Mouse (Mus musculus): ENCODE measurements at regions not wholly inside any gene's neighbourhood (a gene's known extent, or its start where the extent isn't known, plus 50 kb on each side); places are given as distances from the start of the nearest gene placed in this dataset.
"Not testable (repeated sequence)": the region's sequence is repeated elsewhere in the genome, so short reads cannot be mapped to it uniquely, and the experiment has no call there.

DNA sequence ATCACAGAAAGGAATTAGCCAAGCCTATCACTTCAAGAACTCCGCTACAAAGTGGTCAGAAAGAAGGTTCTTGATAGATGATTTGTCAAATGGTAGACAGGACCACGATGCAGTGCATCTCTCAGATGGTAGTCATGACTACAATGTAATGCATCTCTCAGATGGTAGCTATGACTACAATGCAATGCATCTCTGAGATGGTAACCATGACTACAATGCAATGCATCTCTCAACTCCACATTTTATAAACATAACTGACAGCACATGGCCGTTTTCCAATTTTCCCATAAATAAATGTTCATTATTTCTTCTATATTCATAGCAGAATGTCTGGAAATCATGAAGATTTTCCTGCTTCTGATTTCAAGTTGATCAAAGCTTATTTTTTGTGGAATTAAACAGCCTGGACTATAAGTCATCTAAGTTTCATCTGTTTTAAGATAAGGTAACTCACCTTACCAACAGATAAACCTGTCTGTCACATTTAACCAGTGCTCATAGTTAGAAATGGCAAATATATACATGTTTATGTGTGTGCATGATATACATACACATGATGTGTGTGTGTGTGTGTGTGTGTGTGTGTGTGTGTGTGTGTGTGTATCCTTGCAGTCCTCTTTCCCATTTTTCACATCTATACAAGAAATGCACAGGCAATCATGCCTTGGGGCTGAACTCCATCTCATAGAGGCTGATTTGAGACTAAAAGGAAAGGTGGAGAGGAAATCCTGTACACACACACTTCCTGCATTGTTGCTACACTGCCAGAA lies 122.4 kb downstream of the Phf3 start:
- DNase-seq (ENCODE audit: low spot score): no peak

DNA sequence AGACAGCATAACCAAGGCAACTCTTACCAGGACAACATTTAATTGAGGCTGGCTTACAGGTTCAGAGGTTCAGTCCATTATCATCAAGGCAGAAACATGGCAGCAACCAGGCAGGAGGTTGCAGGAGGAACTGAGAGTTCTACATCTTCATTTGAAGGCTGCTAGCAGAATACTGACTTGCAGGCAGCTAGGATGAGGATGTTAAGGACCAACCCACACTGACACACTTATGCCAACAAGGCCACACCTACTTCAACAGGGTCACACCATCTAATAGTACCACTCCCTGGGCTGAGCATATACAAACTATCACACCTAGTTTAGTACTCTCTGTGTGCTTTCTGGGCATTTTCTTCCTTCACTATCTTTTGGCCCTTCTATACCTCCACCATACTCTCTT lies 131.8 kb downstream of the Phf3 start:
- no peak for DNase-seq (ENCODE audit: low spot score)

DNA sequence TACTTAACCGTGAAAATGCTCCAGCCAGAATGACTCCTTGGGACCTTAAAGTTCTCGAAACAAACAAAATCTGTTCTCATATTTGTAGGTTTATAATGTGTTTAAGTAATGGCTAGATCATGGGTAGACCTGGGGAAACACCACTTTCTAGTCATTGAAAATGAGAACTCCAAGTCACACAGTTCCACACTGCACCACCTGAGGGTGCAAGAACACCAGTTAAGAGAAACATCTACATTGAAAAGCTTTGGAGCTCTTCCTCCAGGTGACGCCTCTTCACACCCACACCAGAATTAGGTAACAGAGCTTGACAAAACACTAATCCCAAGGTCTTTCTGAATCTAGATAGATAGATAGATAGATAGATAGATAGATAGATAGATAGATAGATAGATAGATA lies 132.9 kb downstream of the Phf3 start:
- no peak for DNase-seq (ENCODE audit: low spot score)

DNA sequence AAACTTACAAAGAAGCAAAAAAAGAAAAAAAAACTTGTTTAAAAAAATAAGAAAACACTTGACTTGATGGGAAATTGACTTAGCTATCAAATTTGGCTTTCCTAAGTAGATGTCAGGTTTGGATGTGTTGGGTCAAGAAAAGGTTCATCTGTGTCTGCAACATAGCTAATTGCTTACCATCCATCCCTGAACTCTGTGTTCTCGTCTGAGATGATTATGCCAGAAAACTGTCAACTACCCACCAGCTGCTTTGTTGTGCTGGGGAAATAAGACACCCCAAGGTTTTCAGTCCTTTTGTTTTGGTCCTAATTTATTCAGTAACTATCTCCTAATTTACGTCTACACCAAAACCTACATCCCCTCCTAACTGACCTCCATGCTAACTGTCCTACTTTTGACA lies 152.2 kb downstream of the Phf3 start:
- DNase-seq (ENCODE audit: low spot score): no peak

DNA sequence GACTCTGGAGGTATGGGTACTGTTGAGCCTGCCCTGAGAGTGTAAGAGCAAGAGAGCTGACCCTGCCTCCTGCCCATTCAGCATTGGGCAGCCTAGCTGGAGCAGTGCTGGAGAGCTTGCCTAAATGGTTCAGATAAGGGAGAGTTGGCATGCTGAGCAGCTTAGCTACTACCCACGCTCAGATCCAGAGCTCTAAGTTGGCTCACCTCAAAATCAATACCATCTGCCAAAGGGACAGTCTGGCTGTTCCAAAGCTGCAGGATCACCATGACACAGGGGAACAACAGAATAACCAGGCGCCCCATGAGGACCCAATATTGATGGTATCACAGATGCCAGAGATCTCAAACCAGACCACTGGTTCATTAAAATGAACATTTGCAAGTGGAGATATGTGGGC lies 152.9 kb downstream of the Phf3 start:
- DNase-seq (ENCODE audit: low spot score): no peak

DNA sequence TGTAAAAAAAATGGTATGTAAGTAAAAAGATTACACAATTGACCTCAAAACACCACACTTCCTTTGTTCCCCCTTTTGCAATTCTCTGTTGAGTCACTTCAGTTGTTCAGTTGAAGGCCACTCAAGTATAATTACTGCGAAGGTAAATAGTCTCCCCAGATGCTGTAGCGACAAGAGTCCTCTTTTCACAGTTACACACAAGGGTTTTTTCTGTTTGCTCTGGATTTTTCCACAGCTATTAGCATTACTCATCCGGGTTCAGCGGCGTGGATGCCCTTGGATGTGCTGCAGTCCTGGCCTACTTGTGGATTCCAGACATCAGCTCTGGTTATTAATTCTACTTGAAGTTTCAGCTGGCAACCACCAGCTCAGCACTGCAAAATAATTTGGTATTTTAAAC lies 155.1 kb downstream of the Phf3 start:
- DNase-seq (ENCODE audit: low spot score): no peak

DNA sequence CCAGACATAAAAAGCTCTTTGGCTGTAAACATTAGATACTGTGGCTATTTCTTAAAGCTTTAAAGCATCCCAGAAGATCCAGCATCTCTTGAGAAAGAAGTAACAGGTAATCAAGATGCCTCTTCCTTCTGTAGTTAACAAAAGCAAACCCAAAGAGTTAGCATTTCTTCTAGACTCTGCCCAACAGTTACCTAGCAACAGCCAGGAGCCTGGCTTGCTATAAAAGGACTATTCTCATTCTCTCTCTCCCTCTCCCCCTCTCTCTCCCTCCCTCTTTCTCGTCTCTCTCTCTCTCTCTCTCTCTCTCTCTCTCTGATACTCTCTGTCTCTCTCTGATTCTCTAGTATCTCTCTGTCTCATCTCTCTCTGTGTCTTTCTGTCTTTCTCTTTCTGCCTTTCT lies 157.4 kb downstream of the Phf3 start:
- no peak for DNase-seq (ENCODE audit: low spot score)

DNA sequence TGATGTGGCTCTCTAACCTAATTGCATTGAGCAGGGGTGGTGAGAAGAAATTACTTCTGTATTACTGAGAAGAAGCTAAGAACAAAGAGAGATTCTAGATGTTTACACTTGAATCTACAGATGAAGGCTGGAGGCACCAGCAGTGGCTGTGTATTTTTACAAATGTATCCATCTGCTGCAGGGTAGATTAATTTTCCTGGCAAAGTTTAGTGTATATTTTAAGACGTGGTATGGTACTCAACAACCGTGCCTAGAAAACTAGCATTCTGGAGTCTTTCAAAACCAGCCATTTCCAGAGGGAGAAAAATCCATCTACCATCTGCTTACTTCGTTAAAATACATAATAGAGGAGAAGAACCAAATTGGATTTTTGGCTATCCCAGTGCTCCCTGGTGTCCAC lies 172.6 kb downstream of the Phf3 start:
- DNase-seq (ENCODE audit: low spot score): no peak

DNA sequence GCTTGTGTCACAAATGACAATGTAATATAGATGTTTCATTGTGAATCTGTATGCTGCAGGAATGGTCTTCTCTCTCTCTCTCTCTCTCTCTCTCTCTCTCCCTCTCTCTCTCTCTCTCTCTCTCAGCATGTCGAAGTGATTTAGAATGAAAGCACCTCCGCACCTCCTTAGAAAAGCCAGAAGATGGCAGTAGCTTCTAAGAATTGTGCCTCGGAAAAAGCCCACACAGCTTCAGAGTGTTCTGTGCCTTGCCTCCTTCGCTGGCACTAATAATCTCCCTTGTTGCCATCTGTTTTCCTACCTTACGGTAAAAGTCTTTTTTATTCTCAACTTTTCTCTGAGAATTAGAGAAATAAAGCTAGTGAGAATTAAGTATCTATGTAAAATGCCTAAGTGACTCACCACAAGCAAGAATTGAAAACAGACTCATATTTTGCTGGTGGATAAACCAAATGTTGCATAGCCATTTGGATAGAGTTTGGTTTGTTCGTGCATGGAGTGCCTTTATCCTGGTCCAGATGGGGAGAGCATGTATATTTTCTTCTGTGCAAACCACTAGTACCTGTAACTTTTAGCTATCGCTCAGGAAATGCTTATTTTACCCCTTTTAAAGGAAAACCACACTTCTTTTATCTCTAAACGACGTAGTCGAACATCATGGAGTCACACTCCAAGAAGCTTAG lies 173.2 kb downstream of the Phf3 start:
- DNase-seq (ENCODE audit: low spot score): no peak

DNA sequence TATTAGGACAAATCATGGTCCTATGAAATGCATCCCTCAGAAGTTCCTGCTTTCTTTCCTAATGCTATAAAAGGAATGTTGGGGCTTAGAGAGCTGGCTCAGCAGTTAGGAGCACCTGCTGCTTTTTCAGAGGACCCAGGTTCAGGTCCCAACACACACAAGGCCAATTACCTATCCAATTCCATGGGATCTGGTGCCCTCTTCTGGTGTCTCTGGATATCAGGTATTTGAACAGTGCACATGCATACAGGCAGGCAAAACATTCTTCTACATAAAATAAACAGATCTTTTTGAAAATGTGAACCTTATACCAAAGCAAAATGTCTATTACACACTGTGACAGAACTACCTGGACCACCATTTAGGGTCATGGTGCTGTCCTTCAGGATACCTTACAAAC lies 177.4 kb downstream of the Phf3 start:
- DNase-seq (ENCODE audit: low spot score): no peak

DNA sequence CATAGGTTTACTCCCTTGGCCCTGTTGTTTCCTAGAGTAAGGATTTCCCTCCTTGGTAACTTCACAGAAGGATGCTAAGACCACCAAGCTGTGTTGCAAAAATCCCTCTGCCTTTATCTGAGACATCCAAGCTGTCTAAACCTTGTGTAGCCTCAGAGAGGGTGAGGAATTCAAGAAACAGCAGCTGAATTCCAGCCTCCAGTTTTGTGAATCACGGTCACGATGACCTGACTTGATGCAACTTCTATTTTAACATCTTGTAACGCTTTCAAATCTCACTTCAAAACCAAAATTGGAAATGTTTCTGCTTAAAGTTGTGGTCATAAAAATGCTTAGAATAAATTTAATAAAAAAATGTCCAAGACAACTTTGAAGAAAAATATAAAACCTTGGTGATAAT lies 188.4 kb downstream of the Phf3 start:
- no peak for DNase-seq (ENCODE audit: low spot score)

DNA sequence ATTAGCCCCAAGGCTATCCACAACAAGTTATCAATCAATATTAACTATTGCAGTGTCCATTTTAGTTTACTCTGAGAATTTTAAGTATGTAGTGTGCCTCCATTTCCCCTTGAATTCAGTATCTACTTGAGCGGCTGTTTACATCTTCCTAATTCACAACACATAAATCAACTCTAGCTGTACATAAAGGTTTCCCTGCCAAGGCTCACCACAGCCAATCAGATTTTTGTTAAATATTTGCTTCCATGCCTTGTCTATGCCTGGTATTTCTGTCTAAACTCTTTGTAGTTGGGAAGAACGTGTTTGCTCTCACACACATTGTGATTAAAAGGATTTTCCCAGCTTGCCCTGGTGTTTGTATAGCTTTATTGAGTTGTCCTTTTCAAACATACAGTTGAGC lies 189.8 kb downstream of the Phf3 start:
- DNase-seq (ENCODE audit: low spot score): no peak

DNA sequence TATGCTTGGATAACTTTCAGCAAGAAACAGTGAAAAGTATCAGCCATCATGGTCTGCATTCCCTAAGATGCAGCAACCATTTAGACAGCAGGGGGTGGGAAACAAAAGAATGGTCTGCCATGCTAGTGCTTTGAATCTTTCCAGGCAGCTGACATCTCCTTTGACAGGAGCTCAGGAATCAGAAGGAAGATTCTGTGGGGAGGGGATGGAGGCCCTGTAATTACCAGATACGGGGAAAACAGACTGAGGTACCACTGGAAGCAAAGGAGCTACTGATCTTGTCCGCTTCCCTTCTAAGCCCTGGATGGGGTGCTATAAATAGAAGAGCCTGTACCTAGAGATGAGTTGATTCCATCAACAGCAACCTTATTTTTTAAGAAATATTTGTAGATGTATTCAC lies 233.9 kb downstream of the Phf3 start:
- no peak for DNase-seq (ENCODE audit: low spot score)

DNA sequence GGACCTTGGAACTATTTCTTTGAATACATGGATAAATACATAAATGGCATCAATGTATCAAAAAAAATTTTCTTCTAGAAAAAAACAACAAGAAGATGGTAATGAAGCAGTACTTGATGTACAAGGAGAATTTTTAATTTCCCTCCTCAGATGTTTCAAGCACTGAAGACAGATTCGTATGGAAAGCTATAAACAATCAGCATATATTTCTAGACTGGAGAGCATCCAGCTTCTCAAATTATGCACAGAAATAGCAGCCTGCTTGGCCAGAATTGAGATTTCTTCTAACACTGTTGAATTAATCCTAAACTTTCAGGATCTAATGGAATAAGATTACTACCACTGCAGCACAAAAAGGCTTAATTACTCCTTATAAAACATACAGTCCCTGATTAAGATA lies 241.0 kb downstream of the Phf3 start:
- no peak for DNase-seq (ENCODE audit: low spot score)

DNA sequence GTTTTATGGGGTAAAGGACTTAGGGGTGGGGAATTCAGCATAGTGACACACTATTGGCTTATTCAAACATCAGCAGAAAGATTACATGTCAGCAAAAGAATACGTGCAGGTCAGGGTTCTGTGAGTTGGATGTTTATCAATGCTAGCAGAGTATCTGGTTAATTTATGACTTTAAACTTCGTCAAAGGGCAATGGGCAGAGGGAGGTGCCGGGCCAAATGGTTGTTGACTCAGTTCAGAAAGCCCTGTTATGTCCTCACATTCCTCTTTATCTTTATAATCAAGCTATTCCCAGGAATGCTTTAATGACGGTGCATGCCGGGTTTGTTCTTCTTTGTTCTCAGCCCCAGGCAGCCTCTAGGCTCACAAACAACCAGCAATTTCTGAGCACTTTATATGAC lies 245.9 kb downstream of the Phf3 start:
- not testable (repeated sequence) for DNase-seq (ENCODE audit: low spot score)

DNA sequence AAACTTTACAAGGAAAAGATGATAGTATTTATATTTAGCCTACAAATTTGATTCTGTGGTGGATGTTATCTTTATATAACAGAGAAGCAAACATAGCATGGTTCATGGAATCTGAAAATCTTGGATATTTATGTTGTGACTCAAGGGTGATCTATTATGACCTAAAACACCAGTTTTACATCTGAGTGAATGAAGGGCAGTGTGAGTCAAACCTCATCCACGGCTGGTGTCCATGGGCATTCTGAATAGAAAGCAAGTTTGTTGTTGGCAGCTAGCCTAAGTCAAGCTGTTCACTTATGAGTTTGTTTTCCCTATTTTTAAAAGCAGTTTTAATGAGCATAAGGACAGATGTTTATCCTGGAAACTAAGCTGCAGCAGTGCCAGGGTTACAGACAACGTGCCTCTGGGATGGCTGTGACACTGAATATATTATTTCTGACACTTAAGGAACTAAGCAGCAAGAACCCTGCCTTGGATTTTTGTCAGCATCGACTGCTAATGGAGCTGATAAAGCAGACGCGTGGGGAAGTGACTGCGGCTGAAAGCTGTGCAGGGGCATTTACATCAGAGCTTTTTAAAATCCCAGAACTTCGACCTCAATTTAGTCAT lies 278.5 kb downstream of the Phf3 start:
- DNase-seq (ENCODE audit: low spot score): no peak

DNA sequence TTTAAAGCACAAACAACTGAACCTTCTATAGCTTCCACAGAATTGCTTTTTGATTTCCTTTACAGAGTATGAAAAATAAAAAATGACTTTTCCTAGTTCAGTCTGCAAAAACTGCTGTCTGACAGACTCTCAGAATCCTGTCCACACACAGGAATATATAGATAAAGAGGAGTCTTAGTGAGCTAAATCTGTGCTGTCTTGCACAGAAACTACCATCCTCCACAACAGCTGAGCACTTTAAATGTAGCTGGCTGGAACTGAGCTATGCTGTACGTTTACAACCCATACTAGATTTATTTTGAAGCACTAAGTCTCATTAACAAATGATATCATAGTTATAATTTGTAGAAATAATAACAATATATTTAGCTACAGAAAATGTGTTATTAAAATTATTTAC lies 279.7 kb downstream of the Phf3 start:
- no peak for DNase-seq (ENCODE audit: low spot score)

DNA sequence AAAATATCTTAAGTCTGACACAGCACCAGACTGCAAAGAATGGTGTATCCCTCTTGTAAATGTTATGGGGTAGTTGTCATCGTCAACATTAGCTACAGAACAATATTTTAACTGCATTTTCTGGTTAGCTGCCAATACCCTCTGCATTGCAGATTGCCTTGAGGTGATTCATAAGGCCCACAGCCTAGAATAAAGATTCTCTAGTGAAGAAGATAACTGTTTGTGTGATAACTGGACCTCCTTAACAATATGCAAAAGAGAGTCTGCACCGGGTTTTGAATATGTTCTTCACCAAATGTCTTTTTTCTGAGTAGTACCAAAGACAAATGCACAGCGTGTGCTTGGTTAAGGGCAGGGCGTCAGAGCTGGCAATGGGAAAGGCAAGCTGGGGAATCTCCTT lies 283.0 kb downstream of the Phf3 start:
- DNase-seq (ENCODE audit: low spot score): no peak

DNA sequence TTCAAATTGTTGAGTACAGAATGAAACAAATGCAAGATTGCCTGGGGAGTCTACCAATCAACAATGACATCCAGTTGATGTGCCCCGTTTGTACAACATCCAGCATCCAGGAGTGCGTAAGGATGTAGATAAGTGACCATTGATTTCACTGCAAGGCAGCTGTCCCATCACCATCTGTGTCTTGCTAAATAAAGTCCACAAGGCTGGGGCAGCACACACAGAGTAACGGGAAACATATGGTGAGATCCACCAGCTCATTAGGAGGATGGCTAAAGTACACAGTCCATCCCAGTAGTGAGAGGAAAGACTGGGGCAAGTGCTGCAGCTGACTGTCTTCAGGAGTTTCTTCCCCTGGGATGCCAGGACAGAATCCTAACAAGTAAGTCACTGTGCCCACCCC lies 284.8 kb downstream of the Phf3 start:
- no peak for DNase-seq (ENCODE audit: low spot score)

DNA sequence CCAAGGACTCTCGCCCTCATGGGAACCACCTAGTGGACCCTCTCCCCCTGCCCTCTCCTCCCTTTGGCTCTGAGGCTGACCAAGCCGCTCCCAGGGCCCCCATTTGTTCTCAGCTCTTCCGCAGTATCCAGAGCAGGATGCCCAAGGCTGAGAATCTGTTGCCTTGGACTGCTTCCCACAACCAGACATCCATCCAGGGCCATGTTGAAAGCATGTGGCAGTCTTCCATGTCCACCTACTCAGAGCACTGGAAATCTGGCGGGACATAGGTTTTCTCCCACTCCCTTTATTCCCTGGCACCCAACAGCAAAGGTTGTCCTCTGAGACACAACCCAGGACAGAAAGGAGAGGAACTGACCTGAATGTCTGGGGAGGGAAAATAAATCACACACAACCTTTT lies 285.4 kb downstream of the Phf3 start:
- no peak for DNase-seq (ENCODE audit: low spot score)

DNA sequence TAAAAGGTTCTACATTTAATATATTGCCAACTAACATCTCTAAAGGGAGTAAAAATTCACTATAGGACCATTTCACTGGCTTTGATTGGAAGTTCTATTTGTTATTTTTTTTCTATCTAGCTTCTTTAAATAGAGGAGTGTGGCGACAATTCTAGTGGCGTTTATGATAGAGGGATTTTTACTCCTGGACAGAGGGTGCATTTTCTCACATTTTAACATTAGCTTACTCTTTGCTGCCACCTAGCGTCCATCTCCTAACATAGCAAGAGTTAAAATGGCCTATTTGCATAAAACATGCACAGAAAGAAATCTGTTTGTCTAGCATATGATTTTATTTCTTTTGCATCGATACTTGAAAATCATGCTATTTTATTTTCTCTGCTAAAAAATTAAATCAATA lies 288.9 kb downstream of the Phf3 start:
- DNase-seq (ENCODE audit: low spot score): peak; percentile 11

DNA sequence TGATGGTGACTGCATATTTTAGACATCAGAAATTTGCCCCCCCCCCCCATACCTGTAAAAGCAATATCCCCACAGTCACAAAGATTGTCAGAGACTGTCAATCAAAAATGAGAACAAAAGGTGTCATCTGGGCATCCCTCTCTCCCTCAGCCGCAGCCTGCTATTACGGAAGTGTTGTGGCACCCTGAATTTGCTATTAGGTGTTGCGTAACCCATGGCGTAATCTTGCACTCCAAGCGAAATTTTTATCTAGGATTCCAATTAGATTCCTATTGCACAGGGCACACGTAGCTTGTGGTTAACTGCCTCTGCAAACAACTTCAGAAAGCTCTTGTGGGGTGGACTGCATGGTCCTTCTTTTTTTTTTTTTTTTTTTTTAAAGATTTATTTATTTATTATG lies 289.9 kb downstream of the Phf3 start:
- no peak for DNase-seq (ENCODE audit: low spot score)

DNA sequence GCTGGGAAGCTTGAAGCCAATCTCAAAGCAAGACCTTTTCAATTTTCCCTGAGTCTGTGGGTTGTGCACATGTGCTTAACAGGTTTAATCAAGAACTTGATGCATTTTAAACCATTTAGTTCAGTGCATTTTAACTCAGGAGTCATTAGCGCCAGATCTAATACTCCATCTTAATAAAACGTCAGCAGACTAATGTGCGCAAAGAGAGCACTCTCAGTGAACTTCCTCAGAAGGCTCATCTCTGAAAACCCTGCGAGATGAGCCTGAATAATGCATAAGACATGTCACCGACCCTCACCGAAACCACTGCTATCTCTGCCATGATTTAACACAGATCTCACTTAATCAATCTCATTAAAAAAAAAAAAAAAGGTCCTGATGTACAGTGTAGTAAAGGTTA lies 309.0 kb downstream of the Phf3 start:
- DNase-seq (ENCODE audit: low spot score): no peak

DNA sequence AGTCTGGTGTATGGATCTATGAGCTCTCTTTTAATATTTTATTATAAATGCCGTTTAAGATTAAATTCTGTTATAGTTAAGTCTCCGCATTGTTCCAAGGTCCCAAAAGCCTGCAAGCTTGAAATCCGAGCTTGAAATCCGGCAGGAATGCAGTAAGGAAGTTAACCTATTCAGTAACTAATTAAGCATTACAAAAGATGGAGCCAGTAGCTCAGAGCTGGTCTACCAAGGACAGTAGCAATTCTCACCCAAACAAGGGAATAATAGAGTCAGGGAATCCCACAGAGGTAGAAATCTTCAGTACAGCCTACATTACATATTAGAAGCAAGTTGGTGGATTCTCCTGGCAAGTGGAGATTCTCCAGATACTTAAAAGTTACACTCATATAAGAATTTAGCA lies 325.0 kb downstream of the Phf3 start:
- not testable (repeated sequence) for DNase-seq (ENCODE audit: low spot score)

Data from urinary bladder, postnatal 25 days (tissue).